Mouse (Mus musculus): ENCODE data around the gene Rfx1.

Gene Rfx1

GRCm38 (mm10) chr8:84089277-84089676 lies 22.6 kb downstream of the Rfx1 start:
- no peak for DNase-seq (ENCODE audit: inconsistent ontology term)

- DNase-seq (ENCODE audit: inconsistent ontology term), result peak; percentile 50
Measured at GRCm38 (mm10) chr8:84090585-84090984, 24.0 kb downstream of the Rfx1 start.

- DNase-seq (ENCODE audit: inconsistent ontology term), result no peak
Measured at GRCm38 (mm10) chr8:84096061-84096460, 29.4 kb downstream of the Rfx1 start.

GRCm38 (mm10) chr8:84098376-84098775 lies 31.7 kb downstream of the Rfx1 start:
- no peak for DNase-seq (ENCODE audit: inconsistent ontology term)

- DNase-seq (ENCODE audit: inconsistent ontology term), result no peak
Measured at GRCm38 (mm10) chr8:84101476-84102270, 35.0 kb downstream of the Rfx1 start.

GRCm38 (mm10) chr8:84103601-84104000 lies 37.0 kb downstream of the Rfx1 start:
- DNase-seq (ENCODE audit: inconsistent ontology term), result peak; percentile 42

- DNase-seq (ENCODE audit: inconsistent ontology term), result peak; percentile 81
Measured at GRCm38 (mm10) chr8:84104221-84104620, 37.6 kb downstream of the Rfx1 start.

DNA sequence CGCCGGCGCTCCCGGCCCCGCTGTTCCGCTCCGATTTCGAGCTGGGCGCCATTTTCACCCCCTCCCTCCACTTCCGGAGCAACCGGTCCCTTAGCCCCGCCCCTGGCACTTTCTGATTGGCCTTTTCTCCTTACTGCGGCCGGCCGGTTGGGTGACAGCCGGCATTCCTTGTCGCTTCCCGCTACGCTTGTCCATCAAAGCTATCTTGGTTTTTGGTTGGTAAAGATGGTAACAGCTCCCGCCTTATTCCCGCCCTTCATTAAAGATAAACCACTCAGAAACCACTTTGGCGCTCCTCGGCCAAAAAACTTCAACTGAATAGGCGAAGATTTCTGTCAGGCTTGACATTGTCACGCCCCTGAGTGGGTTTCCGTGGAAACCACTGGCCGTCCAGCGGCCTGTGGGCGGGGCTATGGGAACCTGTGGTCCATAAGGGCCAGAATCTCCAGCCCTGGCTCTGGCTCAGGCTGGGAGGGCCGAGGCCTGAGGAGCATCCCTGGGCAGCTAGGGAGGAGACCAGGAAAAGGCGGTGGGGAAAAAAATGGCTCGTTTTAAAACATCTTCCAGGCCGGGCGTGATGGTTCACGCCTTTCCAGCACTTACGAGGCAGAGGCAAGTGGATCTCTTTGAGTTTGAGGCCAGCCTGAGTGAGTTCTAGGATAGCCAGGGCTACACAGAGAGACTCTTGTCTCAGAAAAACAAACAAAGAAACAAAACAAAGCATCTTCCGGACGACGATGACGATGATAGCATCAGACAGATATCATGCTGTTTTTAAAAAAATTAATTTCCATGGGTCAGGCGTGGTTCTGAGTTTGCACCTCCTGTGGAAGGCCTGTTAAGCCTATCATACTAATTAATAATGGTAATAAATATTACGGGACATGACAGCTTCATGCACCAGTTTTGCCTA lies 38.3 kb downstream of the Rfx1 start, which contains the start of gene Dcaf15:
Gene Dcaf15, minus strand, starts transcription at position 72 of the 913 bp plus-strand sequence.
- DNase-seq (ENCODE audit: inconsistent ontology term), result peak; percentile 99

GRCm38 (mm10) chr8:84105676-84106075 lies 39.0 kb downstream of the Rfx1 start:
- DNase-seq (ENCODE audit: inconsistent ontology term), result no peak

GRCm38 (mm10) chr8:84106216-84107040 lies 39.8 kb downstream of the Rfx1 start:
- no peak for DNase-seq (ENCODE audit: inconsistent ontology term)

GRCm38 (mm10) chr8:84115646-84116045 lies 49.0 kb downstream of the Rfx1 start:
- DNase-seq (ENCODE audit: inconsistent ontology term), result no peak

DNA sequence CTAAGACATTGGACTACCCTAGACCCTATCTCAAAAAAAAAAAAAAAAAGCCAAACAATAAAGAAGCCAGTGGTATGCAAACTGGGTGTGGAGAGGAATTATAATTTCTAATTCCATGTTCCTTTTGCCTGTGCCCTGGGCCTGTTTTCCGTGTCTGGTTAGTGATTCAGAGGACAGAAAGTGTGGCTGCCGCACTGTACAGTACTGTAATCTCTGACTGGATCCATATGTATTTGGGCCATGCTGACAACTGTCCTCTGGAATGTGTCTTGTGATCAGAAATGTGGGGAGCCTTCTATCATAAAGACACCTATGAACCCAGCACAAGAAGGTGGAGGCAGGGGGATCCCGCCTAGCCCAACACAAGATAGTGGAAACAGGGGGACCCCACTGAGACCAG lies 55.5 kb downstream of the Rfx1 start:
- no peak for DNase-seq (ENCODE audit: inconsistent ontology term)

DNA sequence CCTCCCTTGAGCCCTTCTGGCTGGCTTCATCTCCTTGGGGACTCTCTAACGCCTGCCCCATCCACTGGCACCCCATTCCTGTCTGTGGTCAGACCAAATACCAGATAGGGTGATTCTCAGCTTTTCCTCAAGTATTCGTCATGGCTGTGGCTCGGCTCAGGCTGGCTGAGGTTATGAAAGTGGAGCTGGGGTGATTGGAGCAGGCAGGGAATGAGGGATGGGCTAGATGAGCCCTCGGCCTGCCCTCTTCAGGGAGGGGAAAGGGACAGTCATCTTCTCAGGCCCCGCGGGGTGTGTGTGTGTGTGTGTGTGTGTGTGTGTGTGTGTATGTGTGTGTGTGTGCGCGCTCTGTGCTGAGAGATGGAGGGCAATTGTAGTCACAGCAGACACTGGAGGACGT lies 59.0 kb downstream of the Rfx1 start, which contains the start of gene Podnl1:
Gene Podnl1, plus strand, starts transcription at position 334 of the 400 bp plus-strand sequence.
- peak; percentile 93 for DNase-seq (ENCODE audit: inconsistent ontology term)

DNA sequence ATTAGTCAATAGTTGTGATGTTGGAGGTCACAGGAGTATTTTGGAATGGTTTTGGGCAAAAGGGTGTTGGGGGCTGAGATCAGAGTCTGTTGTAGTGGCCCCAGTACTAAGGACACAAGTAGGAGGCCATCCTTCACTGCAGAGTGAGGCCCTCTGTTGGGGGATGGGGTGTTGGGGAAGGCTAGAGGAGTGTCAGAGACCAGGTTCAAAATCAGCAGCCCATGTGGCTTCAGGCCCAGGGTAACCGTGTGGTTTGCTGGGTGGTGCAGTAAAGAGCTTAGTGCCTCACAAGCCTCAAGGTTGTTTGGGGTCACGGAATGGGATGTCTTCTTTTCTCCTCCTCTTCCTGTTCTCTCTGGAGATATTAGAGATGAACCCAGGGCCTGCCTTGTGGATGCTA lies 60.1 kb downstream of the Rfx1 start:
- DNase-seq (ENCODE audit: inconsistent ontology term), result no peak

DNA sequence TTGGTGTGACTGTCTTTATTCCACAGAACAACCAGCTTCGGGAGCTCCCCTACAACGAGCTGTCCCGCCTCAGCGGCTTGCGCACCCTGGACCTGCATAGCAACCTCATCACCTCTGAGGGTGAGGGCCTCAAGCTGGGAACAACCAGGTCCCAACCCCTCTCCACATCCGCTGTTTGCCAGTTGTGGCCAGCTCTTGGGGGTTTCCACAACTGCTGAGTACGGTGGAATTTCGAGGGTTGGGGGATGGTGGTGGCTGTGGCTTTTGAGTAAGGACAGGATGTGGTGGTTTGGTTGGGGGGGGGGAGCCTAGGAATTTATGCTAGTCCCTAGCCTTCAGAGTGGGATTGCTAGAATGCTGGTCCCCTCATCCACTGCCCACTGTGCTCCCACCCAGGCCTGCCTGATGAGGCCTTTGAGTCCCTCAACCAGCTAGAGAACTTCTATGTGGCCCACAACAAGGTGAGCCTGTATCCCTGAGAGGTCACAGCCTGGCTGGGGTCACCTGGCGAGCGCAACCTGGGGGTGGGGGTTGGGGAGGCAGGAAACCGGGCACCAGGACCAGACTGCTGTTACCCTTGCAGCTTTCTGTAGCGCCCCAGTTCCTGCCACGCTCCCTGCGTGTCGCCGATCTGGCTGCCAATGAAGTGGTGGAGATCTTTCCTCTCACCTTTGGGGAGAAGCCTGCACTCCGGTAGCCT lies 60.7 kb downstream of the Rfx1 start:
- no peak for DNase-seq (ENCODE audit: inconsistent ontology term)

GRCm38 (mm10) chr8:84128277-84128676 lies 61.6 kb downstream of the Rfx1 start:
- no peak for DNase-seq (ENCODE audit: inconsistent ontology term)

DNA sequence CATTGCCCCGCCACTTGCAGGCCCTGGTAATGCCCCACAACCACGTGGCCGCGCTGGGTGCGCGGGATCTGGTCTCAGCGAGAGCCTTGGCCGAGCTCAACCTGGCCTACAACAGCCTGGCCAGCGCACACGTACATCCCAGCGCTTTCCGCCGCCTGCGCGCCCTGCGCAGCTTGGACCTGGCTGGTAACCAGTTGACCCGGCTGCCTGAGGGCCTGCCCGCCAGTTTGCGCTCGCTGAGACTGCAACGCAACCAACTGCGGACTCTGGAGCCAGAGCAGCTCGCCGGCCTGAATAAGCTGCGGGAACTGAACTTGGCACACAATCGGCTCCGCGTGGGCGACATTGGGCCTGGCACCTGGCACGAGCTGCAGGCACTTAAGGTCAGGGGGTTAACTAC lies 64.2 kb downstream of the Rfx1 start:
- peak; percentile 53 for DNase-seq (ENCODE audit: inconsistent ontology term)

GRCm38 (mm10) chr8:84132225-84132624 lies 65.6 kb downstream of the Rfx1 start:
- DNase-seq (ENCODE audit: inconsistent ontology term), result no peak

GRCm38 (mm10) chr8:84137848-84138247 lies 71.2 kb downstream of the Rfx1 start:
- DNase-seq (ENCODE audit: inconsistent ontology term), result no peak

DNA sequence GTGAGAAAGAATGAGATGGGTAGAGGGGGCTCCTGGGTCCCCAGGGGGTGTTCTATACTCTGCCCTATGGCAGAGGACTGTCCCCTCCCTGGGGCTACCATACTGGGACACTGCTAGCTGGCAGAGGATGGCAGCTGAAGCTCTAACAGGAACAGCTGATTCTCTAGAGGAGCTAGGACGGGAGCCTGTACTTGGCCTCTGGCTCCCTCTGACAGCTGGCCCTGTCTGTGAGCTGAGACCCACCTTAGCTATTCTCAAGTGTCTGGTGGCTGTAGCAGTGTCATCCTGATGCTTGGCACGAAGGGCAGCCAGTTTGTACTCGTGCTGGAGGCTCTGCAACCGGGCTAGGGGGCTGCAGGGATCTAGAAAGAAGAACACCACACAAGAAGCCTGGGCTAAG lies 74.2 kb downstream of the Rfx1 start:
- no peak for DNase-seq (ENCODE audit: inconsistent ontology term)

GRCm38 (mm10) chr8:84144636-84145245 lies 78.1 kb downstream of the Rfx1 start:
- DNase-seq (ENCODE audit: inconsistent ontology term), result no peak

All from Muller cell, postnatal 12 days (primary cell).